Mouse (Mus musculus) midbrain, embryonic 10.5 days (tissue): Measurements from ENCODE around the gene Olfr592. TPM values are rescaled to one million over a fixed set of nuclear protein-coding genes. Genes with fewer than 3 reads are reported as not detected.
"Not testable (repeated sequence)": the region's sequence is repeated elsewhere in the genome, so short reads cannot be mapped to it uniquely, and the experiment has no call there.

Source experiments
- DNase-seq: peaks from one replicate; pipeline ENCODE4 v3.0.0-alpha.2; 2017; ENCODE audit warnings: low spot score
- H3K27ac ChIP-seq: fragments of 300-500 bp; sonication (generic); replicated peaks from 2 replicates; pipeline ENCODE4 v1.5.1; 2016; ENCODE audit warnings: mild to moderate bottlenecking
- H3K27me3 ChIP-seq: fragments of 300-500 bp; sonication (generic); 2 replicates; pipeline ENCODE4 v1.6.1; 2016; ENCODE audit warnings: low read depth, mild to moderate bottlenecking; ENCODE audit not compliant: poor library complexity, severe bottlenecking
- H3K36me3 ChIP-seq: fragments of 300-500 bp; sonication (generic); 2 replicates; pipeline ENCODE4 v1.6.1; 2016; ENCODE audit warnings: mild to moderate bottlenecking, moderate library complexity
- H3K4me1 ChIP-seq: fragments of 300-500 bp; sonication (generic); 2 replicates; pipeline ENCODE4 v1.6.1; 2016
- H3K4me3 ChIP-seq: fragments of 300-500 bp; sonication (generic); 2 replicates; pipeline ENCODE4 v1.5.1; 2016; ENCODE audit warnings: mild to moderate bottlenecking, moderate library complexity
- H3K9me3 ChIP-seq: fragments of 300-500 bp; sonication (generic); replicated peaks from 2 replicates; pipeline ENCODE4 v1.6.1; 2016; ENCODE audit warnings: mild to moderate bottlenecking
- WGBS: fragments of 180-500 bp; shearing (Covaris S2); methylation state at CpG from one replicate; pipeline ENCODE4 v1.1.7; 2016; 5-methylcytosine and 5-hydroxymethylcytosine counted together
- polyA plus RNA-seq: library from polyadenylated mRNA; unstranded; fragments of >200 nt; fragmentation: Nextera tagmentation; extraction: Ambion mirVana; gene quantifications from 2 replicates; pipeline ENCODE4 v1.2.1, GENCODE M21; 2016

Olfr592 gene
- polyA plus RNA-seq = not detected in 2 replicates

DNA sequence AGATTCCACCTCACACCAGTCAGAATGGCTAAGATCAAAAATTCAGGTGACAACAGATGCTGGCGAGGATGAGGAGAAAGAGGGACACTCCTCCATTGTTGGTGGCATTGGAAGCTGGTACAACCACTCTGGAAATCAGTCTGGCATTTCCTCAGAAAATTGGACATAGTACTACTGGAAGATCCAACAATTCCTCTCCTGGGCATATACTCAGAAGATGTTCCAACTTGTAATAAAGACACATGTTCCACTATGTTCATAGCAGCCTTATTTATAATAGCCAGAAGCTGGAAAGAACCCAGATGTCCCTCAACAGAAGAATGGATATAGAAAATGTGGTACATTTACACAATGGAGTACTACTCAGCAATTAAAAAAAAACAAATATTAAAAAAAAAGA, at the start of gene Olfr592:
Gene Olfr592, plus strand, starts transcription at position 301 of the 400 bp plus-strand sequence.
- not testable (repeated sequence) for H3K36me3 ChIP-seq, DNase-seq, H3K9me3 ChIP-seq, H3K4me3 ChIP-seq, H3K27ac ChIP-seq, H3K27me3 ChIP-seq, H3K4me1 ChIP-seq
- WGBS = 96% methylated on average over 1 of the region's 1 CpGs

DNA sequence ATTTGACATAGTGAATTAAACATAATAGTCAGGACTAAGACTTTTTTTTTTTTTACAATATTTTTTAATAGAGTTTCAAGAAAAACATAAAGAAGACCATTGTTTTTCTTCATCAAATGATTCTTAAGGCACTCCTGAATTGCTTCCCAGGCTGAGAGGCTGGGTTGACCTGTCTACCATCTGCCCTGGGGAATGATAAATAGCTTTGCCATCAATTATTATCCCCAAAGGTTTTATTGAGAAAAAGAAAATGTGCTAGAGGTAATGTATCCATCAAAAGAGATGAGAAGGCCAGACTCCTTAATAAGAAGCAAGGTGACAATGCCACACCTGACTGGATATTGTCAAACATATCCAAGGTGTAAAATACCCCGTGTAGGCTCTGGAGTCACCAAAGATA, 44.0 kb upstream of the Olfr592 start, which contains the start of gene Olfr588-ps1:
Gene Olfr588-ps1, plus strand, starts transcription at position 301 of the 400 bp plus-strand sequence.
- WGBS = 89% methylated on average over 1 of the region's 1 CpGs
- H3K4me3 ChIP-seq = no peak within 1 kb of the TSS
- no peaks in the 10 kb centered on the region for H3K4me1 ChIP-seq
- no peak within 1 kb of the TSS for H3K27ac ChIP-seq
- no peaks in the 10 kb centered on the region for H3K9me3 ChIP-seq
- H3K36me3 ChIP-seq = no peaks in the 10 kb centered on the region
- H3K27me3 ChIP-seq = no peaks in the 10 kb centered on the region
- no peak for DNase-seq

DNA sequence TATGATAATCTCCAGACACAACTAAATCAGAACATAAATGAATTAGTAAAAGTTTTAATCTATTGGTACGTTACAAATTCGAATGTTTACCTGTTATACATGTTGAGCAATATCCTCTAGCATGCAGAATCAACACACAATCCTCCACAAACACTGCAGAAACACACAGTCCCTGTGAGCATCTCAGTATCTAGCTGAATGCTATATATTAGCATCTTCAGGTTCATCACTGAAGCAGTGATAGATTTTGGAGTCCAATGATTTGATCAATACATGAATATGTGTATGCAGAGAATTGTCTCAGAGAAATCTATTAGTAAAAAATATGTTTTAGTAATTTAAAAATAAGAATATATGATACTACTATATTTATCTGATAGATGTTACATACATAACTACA, 28.3 kb upstream of the Olfr592 start, which contains the start of gene Olfr589:
Gene Olfr589, minus strand, starts transcription at position 101 of the 400 bp plus-strand sequence.
- Histone ChIP-seq H3K27me3 (no peaks in the 10 kb centered on the region), H3K4me3 (no peak within 1 kb of the TSS), H3K4me1 (no peaks in the 10 kb centered on the region), H3K9me3 (no peaks in the 10 kb centered on the region), H3K36me3 (no peaks in the 10 kb centered on the region), H3K27ac (no peak within 1 kb of the TSS)
- DNase-seq = no peak
- 82% methylated on average over 2 of the region's 2 CpGs for WGBS

DNA sequence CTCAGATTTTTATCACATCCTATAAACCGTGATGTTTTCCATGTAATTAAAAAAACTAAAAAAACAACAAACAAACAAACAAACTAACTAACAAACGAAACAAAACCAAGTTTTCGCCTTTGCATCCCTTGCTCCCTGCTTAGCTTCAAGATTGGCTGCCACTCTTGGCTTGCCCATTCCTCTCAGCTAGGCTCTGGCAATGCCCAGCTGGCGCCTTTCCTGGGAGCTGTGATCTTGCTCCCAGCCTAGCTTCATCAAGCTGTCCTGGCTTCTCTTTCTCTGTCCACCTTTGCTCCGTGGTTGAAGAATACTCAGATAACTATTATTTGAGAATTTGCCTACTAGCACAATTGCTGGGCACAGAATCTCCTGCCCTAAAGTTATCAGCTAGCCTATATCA, 14.9 kb upstream of the Olfr592 start:
- Histone ChIP-seq H3K4me3 (no peak overlapping the region), H3K36me3 (no peaks in the 10 kb centered on the region), H3K9me3 (no peaks in the 10 kb centered on the region), H3K4me1 (no peaks in the 10 kb centered on the region), H3K27me3 (no peaks in the 10 kb centered on the region), H3K27ac (no peak overlapping the region)
- DNase-seq = no peak
- 82% methylated on average over 5 of the region's 5 CpGs for WGBS

DNA sequence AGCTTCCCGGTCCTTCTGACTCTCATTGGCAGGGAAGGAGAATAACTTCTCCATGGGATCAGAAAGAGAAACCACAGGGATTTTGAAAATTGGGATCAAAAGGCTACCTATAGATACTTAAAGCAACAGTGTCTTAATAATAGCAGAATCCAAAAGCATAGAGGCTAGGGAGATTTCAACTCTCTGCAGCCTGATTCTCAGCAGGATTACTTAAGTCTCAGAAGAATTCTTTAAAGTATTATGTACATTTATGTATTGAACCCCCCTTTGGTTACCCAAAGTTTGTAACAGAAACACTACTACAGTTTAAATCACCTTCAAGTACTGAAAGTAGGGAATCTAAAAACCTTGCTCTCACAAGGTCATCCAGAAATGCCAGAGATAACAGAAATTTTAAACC, 6.4 kb upstream of the Olfr592 start, which contains the start of gene Olfr591:
Gene Olfr591, minus strand, starts transcription at position 101 of the 400 bp plus-strand sequence.
- H3K9me3 ChIP-seq = peaks cover 3% of the 10 kb centered on the region; the same call in 1 of the 2 replicates
- no peaks in the 10 kb centered on the region for H3K4me1 ChIP-seq
- WGBS = 78% methylated on average over 1 of the region's 1 CpGs
- no peak within 1 kb of the TSS for H3K4me3 ChIP-seq
- H3K27ac ChIP-seq = no peak within 1 kb of the TSS
- H3K36me3 ChIP-seq = no peaks in the 10 kb centered on the region
- no peak for DNase-seq
- H3K27me3 ChIP-seq = no peaks in the 10 kb centered on the region

DNA sequence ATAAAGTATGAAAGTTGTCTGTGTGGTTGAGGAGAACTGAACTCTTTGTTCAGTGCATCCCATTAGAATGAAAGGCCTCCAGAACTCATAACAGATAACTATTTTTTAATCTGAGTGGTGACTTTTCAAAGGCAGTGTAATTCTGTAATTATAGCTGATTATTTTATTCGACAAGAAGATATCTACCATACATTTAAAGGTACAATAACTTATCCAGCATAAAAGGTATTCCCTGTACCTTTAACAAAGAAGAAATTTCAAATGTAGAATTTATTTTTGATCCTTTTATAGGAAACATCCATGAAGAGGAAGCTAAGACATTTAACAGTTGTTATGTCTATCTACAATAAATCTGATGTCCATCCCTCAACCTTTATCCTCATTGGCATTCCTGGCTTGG, 27.0 kb downstream of the Olfr592 start, which contains the start of gene Olfr593:
Gene Olfr593, plus strand, starts transcription at position 301 of the 400 bp plus-strand sequence.
- Histone ChIP-seq H3K36me3 (no peaks in the 10 kb centered on the region), H3K27me3 (no peaks in the 10 kb centered on the region), H3K4me3 (no peak within 1 kb of the TSS), H3K4me1 (no peaks in the 10 kb centered on the region), H3K9me3 (no peaks in the 10 kb centered on the region), H3K27ac (no peak within 1 kb of the TSS)
- DNase-seq = no peak
- 73% methylated on average over 1 of the region's 1 CpGs for WGBS

DNA sequence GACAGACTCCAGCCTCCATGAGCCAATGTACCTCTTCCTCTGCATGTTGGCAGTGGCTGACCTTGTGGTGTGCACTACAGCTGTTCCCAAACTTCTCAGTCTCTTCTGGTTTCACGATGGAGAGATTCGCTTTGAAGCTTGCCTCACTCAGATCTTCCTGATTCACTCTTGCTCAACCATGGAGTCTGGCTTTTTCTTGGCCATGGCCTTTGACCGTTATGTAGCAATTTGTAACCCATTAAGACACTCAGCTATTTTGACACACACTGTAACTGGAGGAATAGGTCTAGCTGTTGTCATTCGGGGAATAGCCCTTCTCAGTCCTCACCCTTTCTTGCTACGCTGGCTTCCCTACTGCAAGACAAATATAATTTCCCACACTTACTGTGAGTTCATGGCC, 27.4 kb downstream of the Olfr592 start:
- H3K4me1 ChIP-seq, H3K4me3 ChIP-seq, H3K9me3 ChIP-seq, H3K36me3 ChIP-seq, DNase-seq, H3K27ac ChIP-seq, H3K27me3 ChIP-seq: not testable (repeated sequence)
- WGBS = 91% methylated on average over 5 of the region's 5 CpGs

DNA sequence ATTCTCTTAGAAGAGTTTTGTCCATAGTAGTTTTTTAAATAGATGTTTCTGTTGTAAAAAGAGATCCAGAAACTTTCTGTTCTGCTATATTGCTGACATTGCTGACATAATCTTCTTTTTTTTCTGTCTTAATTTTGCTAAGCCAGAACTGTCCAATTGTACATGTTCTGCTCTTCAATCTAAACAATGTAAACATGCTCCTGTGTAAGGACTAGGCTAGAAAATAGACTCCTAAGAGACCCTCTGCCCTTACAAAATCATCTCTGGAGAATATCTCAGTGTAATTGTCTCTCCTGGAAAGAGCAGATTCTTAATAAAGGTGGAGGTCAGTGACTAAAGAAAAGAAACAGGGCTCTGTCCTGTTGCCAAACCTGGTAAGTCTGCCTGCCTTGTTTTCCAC, 32.1 kb downstream of the Olfr592 start, which contains the start of gene Olfr594:
Gene Olfr594, plus strand, starts transcription at position 301 of the 400 bp plus-strand sequence.
- H3K4me3 ChIP-seq = no peak within 1 kb of the TSS
- H3K9me3 ChIP-seq = no peaks in the 10 kb centered on the region

More for the DNA sequence above, 32.1 kb downstream of the Olfr592 start, which contains the start of gene Olfr594:
- Histone ChIP-seq H3K4me1 (no peaks in the 10 kb centered on the region), H3K27me3 (no peaks in the 10 kb centered on the region), H3K27ac (no peak within 1 kb of the TSS), H3K36me3 (no peaks in the 10 kb centered on the region)
- DNase-seq = no peak

Other genes starting within 250 kb of the Olfr592 start
- not detected in 2 replicates for gene Olfr573-ps1, start 242.2 kb upstream of the Olfr592 start, polyA plus RNA-seq
- not detected in 2 replicates for gene Olfr574, start 236.3 kb upstream of the Olfr592 start, polyA plus RNA-seq
- not detected in 2 replicates for gene Olfr575, start 226.0 kb upstream of the Olfr592 start, polyA plus RNA-seq
- gene Olfr576, start 222.1 kb upstream of the Olfr592 start, polyA plus RNA-seq = not detected in 2 replicates
- not detected in 2 replicates for gene Olfr577, start 208.9 kb upstream of the Olfr592 start, polyA plus RNA-seq
- gene Olfr578, start 195.5 kb upstream of the Olfr592 start, polyA plus RNA-seq = not detected in 2 replicates
- not detected in 2 replicates for gene Olfr582, start 146.8 kb upstream of the Olfr592 start, polyA plus RNA-seq
- gene Olfr583, start 133.5 kb upstream of the Olfr592 start, polyA plus RNA-seq = not detected in 2 replicates
- gene Olfr584, start 102.9 kb upstream of the Olfr592 start, polyA plus RNA-seq = not detected in 2 replicates
- not detected in 2 replicates for gene Olfr585, start 87.1 kb upstream of the Olfr592 start, polyA plus RNA-seq
- not detected in 2 replicates for gene Olfr586, start 59.2 kb upstream of the Olfr592 start, polyA plus RNA-seq
- not detected in 2 replicates for gene Olfr588-ps1, start 43.9 kb upstream of the Olfr592 start, polyA plus RNA-seq
- not detected in 2 replicates for gene Olfr589, start 28.4 kb upstream of the Olfr592 start, polyA plus RNA-seq
- not detected in 2 replicates for gene Olfr591, start 6.5 kb upstream of the Olfr592 start, polyA plus RNA-seq
- not detected in 2 replicates for gene Olfr593, start 27.1 kb downstream of the Olfr592 start, polyA plus RNA-seq
- not detected in 2 replicates for gene Olfr594, start 32.2 kb downstream of the Olfr592 start, polyA plus RNA-seq
- not detected in 2 replicates for gene Usp17ld, start 67.7 kb downstream of the Olfr592 start, polyA plus RNA-seq
- not detected in 2 replicates for gene Olfr596, start 120.8 kb downstream of the Olfr592 start, polyA plus RNA-seq
- gene Olfr597, start 131.5 kb downstream of the Olfr592 start, polyA plus RNA-seq = not detected in 2 replicates
- gene Olfr598, start 138.8 kb downstream of the Olfr592 start, polyA plus RNA-seq = not detected in 2 replicates
- gene Olfr599, start 151.1 kb downstream of the Olfr592 start, polyA plus RNA-seq = not detected in 2 replicates
- gene Olfr600, start 164.9 kb downstream of the Olfr592 start, polyA plus RNA-seq = not detected in 2 replicates
- not detected in 2 replicates for gene Olfr601, start 177.9 kb downstream of the Olfr592 start, polyA plus RNA-seq
- gene Olfr603, start 201.4 kb downstream of the Olfr592 start, polyA plus RNA-seq = not detected in 2 replicates
- not detected in 2 replicates for gene Usp17lc, start 230.3 kb downstream of the Olfr592 start, polyA plus RNA-seq